Mouse (Mus musculus) megakaryocyte, embryonic 14.5 days (primary cell): ENCODE data around the gene Cacna1h.

Experiments
- FLI1 ChIP-seq: IDR thresholded peaks from 2 replicates; pipeline ENCODE4 v1.6.1; 2012; ENCODE audit warnings: low read length, inconsistent platforms, mixed read lengths
- GATA1 ChIP-seq: IDR thresholded peaks from 3 replicates; pipeline ENCODE4 v1.6.1; 2012; ENCODE audit warnings: mixed read lengths, low read length, inconsistent platforms, borderline replicate concordance

GRCm38 (mm10) chr17:25442889-25443288 is 9.3 kb upstream of the Cacna1h start:
- no peak for TF ChIP-seq GATA1
- no peak for TF ChIP-seq FLI1
